Comparison of ENCODE assay signal across 1 mouse cellular context in genomic region chr15:98992086-98992912, GRCm38 (mm10).
A peak's percentile ranks its signal among the peaks of the same experiment; 100 is the strongest.
TF ChIP-seq lines count a peak whose summit lies in the region.

No protein-coding gene starts in this region.

TF ChIP-seq in CH12.LX, 34 proteins besides CTCF, POLR2A, EP300 and RAD21 (continued from another document):
- TF ChIP-seq BHLHE40 (IDR thresholded peaks at IDR 0.05; ENCODE audit: low read depth, low read length) (0 out of 2 replicates have a peak, but pooled peaks have one; percentile 33), SIN3A (IDR thresholded peaks at IDR 0.05; ENCODE audit: low read length) (peak; percentile 68), CHD2 (IDR thresholded peaks at IDR 0.05; ENCODE audit: low read length) (peak; percentile 71; the same call in 1 of the 2 replicates), MYC (IDR thresholded peaks at IDR 0.05; ENCODE audit: low read depth, low read length) (peak; percentile 94), ZMIZ1 (IDR thresholded peaks at IDR 0.05; ENCODE audit: low read depth, low read length) (peak; percentile 82), USF1 (IDR thresholded peaks at IDR 0.05; ENCODE audit: low read depth, low read length) (no peak), ELF1 (IDR thresholded peaks at IDR 0.05; ENCODE audit: low read depth, low read length) (peak; percentile 84), ZNF384 (IDR thresholded peaks at IDR 0.05; ENCODE audit: low read depth, low read length) (no peak), ZC3H11A (IDR thresholded peaks at IDR 0.05; ENCODE audit: low read depth, low read length) (no peak), RCOR1 (conservative IDR thresholded peaks at IDR 0.05; ENCODE audit: low read depth, low read length) (no peak), NELFE (IDR thresholded peaks at IDR 0.05; ENCODE audit: low read depth, low read length) (peak; percentile 72), E2F4 (IDR thresholded peaks at IDR 0.05; ENCODE audit: insufficient replicate concordance, low read depth, low read length) (0 out of 2 replicates have a peak, but pooled peaks have one; percentile 74), NRF1 (IDR thresholded peaks at IDR 0.05; ENCODE audit: low read depth, low read length) (0 out of 2 replicates have a peak, but pooled peaks have one; percentile 9), TBP (conservative IDR thresholded peaks at IDR 0.05; ENCODE audit: low read depth, low read length) (peak; percentile 89), MAZ (IDR thresholded peaks at IDR 0.05; ENCODE audit: low read depth, low read length) (peak; percentile 67; the same call in 1 of the 2 replicates), GABPA (IDR thresholded peaks at IDR 0.05; ENCODE audit: insufficient replicate concordance, low read depth, low read length) (no peak), JUND (conservative IDR thresholded peaks at IDR 0.05; ENCODE audit: low read depth, low read length) (peak; percentile 56; the same call in 1 of the 2 replicates), TCF12 (IDR thresholded peaks at IDR 0.05; ENCODE audit: low read depth, low read length) (peak; percentile 53; the same call in 1 of the 2 replicates)
